Mouse (Mus musculus) embryonic facial prominence, embryonic 13.5 days (tissue): ENCODE data around the gene Ffar1. TPM values are rescaled to one million over a fixed set of nuclear protein-coding genes. Genes with fewer than 3 reads are reported as not detected.
A peak's percentile ranks its signal among the peaks of the same experiment; 100 is the strongest.

Experiments used
- ATAC-seq: fragments of 200-750 bp; cut with Nextera tagmentation; 2 replicates; pipeline ENCODE4 v1.8.0; 2017; ENCODE audit warnings: low read depth; ENCODE audit not compliant: insufficient number of reproducible peaks, insufficient read depth, low FRiP score, low TSS enrichment
- H3K27ac ChIP-seq: fragments of 300-500 bp; sonication (generic); 2 replicates; pipeline ENCODE4 v1.5.1; 2015; ENCODE audit warnings: moderate library complexity, mild to moderate bottlenecking, inconsistent platforms
- H3K27me3 ChIP-seq: fragments of 300-500 bp; sonication (generic); 2 replicates; pipeline ENCODE4 v1.6.1; 2015; ENCODE audit warnings: mild to moderate bottlenecking, inconsistent platforms
- H3K36me3 ChIP-seq: fragments of 300-500 bp; sonication (generic); 2 replicates; pipeline ENCODE4 v1.6.1; 2015; ENCODE audit warnings: mild to moderate bottlenecking, inconsistent platforms
- H3K4me1 ChIP-seq: fragments of 300-500 bp; sonication (generic); 2 replicates; pipeline ENCODE4 v1.6.1; 2015; ENCODE audit warnings: inconsistent platforms
- H3K4me2 ChIP-seq: fragments of 300-500 bp; sonication (generic); 2 replicates; pipeline ENCODE4 v1.6.1; 2015; ENCODE audit warnings: moderate library complexity, mild to moderate bottlenecking, inconsistent platforms
- H3K4me3 ChIP-seq: fragments of 300-500 bp; sonication (generic); 2 replicates; pipeline ENCODE4 v1.5.1; 2015; ENCODE audit warnings: mild to moderate bottlenecking, inconsistent platforms
- H3K9ac ChIP-seq: fragments of 300-500 bp; sonication (generic); 2 replicates; pipeline ENCODE4 v1.6.1; 2015; ENCODE audit warnings: mild to moderate bottlenecking, inconsistent platforms
- H3K9me3 ChIP-seq: fragments of 300-500 bp; sonication (generic); 2 replicates; pipeline ENCODE4 v1.6.1; 2016; ENCODE audit warnings: inconsistent platforms
- WGBS: fragments of 180-500 bp; shearing (Covaris S2); methylation state at CpG from one replicate; pipeline ENCODE4 v1.1.7; 2015; ENCODE audit warnings: mixed read lengths; 5-methylcytosine and 5-hydroxymethylcytosine counted together
- polyA plus RNA-seq: library from polyadenylated mRNA; unstranded; fragments of >200 nt; fragmentation: Nextera tagmentation; extraction: Ambion mirVana; gene quantifications from 2 replicates; pipeline ENCODE4 v1.2.1, GENCODE M21; 2015

The Ffar1 gene
- polyA plus RNA-seq, 1 experiment from 2014 or later = not detected

DNA sequence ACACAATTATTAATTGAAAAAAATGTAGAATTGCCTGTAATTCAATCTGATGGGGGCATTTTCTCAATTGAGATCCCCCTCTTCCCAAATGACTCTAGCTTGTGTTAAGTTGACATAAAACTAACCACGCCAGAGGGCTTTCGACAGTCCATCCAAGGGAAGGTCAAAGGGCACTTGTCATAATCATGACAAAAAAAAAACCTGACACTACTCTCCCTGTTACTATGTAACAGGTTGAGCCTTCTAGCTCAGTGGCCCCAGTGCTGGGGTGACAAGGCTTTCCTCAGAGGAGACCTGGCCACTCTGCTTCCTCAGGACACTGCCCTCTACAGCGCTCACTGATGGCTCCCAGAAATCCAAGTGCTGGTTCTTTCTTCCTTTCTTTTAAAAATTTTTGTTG lies 37.1 kb downstream of the Ffar1 start:
- Histone ChIP-seq H3K9me3 (no peaks in the 10 kb centered on the region), H3K4me2 (no peak overlapping the region), H3K27ac (no peak overlapping the region), H3K4me3 (no peak overlapping the region), H3K9ac (no peak overlapping the region), H3K4me1 (no peaks in the 10 kb centered on the region), H3K27me3 (no peaks in the 10 kb centered on the region), H3K36me3 (no peaks in the 10 kb centered on the region)
- ATAC-seq = no peak
- WGBS = 88% methylated on average over 3 of the region's 3 CpGs

DNA sequence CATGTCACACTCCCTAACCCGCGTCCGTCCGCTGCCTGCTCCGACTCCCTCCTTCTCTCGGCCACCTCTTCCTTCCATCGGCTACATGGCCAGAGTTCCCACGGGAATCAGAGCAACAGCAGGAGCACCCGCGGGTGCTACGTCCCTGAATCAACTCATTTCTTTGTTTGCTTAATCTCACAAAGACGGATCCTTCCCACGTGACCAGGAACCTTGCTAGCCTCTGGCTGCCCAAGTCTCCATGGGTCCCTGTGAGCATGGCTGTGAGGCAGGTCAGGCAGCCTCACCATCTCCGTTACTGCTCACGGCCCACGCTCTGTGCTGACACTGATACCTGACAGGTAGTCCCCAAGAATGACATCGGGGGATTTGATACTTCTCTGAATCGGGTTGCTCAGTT lies 37.7 kb downstream of the Ffar1 start, which contains the start of gene Ffar2:
Ffar2 (minus strand) TSS at position 101 of the 400 bp plus-strand sequence.
- no peak for ATAC-seq
- H3K9ac ChIP-seq = no peak within 1 kb of the TSS
- no peak within 1 kb of the TSS for H3K4me3 ChIP-seq
- WGBS = 86% methylated on average over 18 of the region's 18 CpGs
- H3K27ac ChIP-seq = no peak within 1 kb of the TSS
- H3K27me3 ChIP-seq = no peaks in the 10 kb centered on the region
- H3K36me3 ChIP-seq = no peaks in the 10 kb centered on the region
- no peak within 1 kb of the TSS for H3K4me2 ChIP-seq
- no peaks in the 10 kb centered on the region for H3K9me3 ChIP-seq
- H3K4me1 ChIP-seq = no peaks in the 10 kb centered on the region

DNA sequence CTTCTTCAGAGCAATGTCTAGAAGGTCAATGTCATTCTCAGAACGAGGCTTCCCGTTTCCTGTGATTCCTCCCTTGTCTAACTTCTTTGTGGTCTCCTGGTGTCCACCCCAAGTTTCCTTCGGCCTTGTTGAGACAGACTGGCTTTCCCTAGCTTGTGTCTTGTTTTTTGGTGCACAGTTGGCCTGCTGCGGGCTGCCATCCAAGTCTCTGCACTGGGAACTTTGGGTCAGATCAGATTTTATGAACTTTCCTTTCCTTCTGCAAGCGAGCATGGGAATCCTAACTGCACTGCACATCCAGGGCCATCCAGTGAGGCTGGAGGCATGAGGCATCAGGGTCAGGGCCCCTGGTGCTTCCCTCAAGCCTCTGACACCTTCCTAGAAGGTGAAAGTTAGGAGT lies 39.8 kb downstream of the Ffar1 start:
- no peaks in the 10 kb centered on the region for H3K27me3 ChIP-seq
- H3K36me3 ChIP-seq = no peaks in the 10 kb centered on the region
- H3K4me2 ChIP-seq = no peak overlapping the region
- H3K4me3 ChIP-seq = no peak overlapping the region
- 78% methylated on average over 5 of the region's 5 CpGs for WGBS
- ATAC-seq = no peak
- no peak overlapping the region for H3K27ac ChIP-seq
- no peaks in the 10 kb centered on the region for H3K4me1 ChIP-seq
- H3K9ac ChIP-seq = peak overlapping the region; percentile 32; the same call in 1 of the 2 replicates
- H3K9me3 ChIP-seq = no peaks in the 10 kb centered on the region

- Histone ChIP-seq H3K27me3 (no peaks in the 10 kb centered on the region), H3K4me2 (no peak overlapping the region), H3K4me1 (no peaks in the 10 kb centered on the region), H3K9ac (no peak overlapping the region), H3K27ac (no peak overlapping the region), H3K36me3 (no peaks in the 10 kb centered on the region), H3K9me3 (no peaks in the 10 kb centered on the region), H3K4me3 (no peak overlapping the region)
- WGBS = 58% methylated on average over 7 of the region's 7 CpGs
- ATAC-seq = no peak
These were observed 40.4 kb downstream of the Ffar1 start for GRCm38 (mm10) chr7:30820854-30821445.

DNA sequence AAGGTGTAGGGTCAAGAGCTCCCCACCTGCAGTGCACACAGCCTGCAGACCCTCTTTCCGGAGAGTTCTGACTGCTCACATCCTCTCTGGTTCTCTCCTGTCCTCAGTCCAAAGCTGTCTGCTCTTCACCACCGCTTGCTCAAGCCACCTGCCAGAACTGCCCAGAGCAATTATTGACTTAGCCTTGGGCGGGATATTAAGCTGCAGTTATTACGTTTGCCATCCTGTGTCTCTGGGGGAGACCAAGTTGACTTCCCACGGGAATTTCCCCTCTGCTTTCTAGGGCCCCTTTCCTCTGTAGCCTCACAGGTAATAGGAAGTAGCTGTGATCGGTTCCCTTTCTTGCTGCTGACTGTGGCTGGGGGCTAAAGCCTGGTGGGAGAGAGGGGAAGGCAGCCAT lies 41.2 kb downstream of the Ffar1 start:
- ATAC-seq = no peak
- Histone ChIP-seq H3K4me3 (no peak overlapping the region), H3K4me1 (no peaks in the 10 kb centered on the region), H3K9ac (no peak overlapping the region), H3K27me3 (no peaks in the 10 kb centered on the region), H3K9me3 (no peaks in the 10 kb centered on the region), H3K27ac (no peak overlapping the region), H3K4me2 (no peak overlapping the region), H3K36me3 (no peaks in the 10 kb centered on the region)
- 58% methylated on average over 6 of the region's 6 CpGs for WGBS

DNA sequence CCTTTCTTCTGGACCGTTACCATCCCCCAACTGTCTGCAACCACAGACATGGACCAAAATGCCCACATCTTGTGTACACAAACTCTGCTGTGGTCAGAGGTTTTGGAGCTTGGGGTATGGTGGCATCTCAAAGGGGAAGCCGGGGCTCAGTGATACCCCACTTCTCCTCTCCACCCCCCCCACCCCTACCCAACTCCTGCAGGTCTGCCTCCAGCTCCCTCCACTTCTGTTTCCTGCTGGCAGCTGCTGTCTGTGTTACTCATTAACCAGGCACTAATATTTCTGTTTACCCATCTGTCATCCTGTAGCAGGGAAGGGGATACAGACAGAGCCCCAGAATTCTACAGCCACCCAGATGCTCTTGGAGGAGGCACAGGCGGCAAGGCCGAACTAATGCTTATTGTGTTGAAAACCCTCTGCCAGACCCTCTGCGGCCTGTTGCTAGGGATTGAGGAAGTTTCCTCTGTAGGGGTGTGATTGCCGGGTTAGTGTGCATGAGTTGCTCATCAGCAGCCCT lies 49.0 kb downstream of the Ffar1 start:
- Histone ChIP-seq H3K4me3 (no peak overlapping the region), H3K36me3 (no peaks in the 10 kb centered on the region), H3K4me1 (peaks cover 3% of the 10 kb centered on the region; the same call in 1 of the 2 replicates), H3K4me2 (no peak overlapping the region), H3K9ac (no peak overlapping the region), H3K27me3 (no peaks in the 10 kb centered on the region), H3K9me3 (no peaks in the 10 kb centered on the region), H3K27ac (no peak overlapping the region)
- 76% methylated on average over 6 of the region's 6 CpGs for WGBS
- ATAC-seq = no peak

DNA sequence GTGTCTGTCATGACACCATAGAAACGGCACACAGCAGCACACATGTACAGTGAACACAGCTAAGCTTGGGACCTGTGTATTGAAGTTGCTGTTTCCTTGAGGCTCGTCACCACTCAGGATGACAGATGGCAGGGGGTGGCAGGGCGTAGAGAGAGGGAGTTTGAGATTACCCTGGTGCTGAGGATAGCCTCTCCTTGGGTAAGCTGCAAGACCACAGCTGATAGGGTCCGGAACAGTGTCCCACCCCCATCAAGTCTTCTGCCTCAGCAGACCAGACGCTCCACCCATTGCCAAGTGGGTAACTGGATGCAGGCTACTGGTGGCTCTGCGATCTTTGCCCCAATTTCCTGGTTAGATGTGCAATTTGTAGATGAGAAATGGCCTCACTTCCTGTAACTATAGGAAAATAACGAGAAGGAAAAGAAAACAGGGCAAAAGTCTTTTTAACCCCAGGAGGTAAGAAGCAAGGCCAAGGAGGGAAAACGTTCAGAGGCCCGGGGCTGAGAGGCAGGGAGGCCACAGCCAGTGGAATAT lies 49.5 kb downstream of the Ffar1 start:
- WGBS = 60% methylated on average over 9 of the region's 9 CpGs
- H3K4me2 ChIP-seq = no peak overlapping the region
- no peaks in the 10 kb centered on the region for H3K36me3 ChIP-seq
- ATAC-seq = no peak
- H3K4me1 ChIP-seq = peaks cover 3% of the 10 kb centered on the region; the same call in 1 of the 2 replicates
- H3K4me3 ChIP-seq = no peak overlapping the region
- H3K27ac ChIP-seq = no peak overlapping the region
- no peaks in the 10 kb centered on the region for H3K9me3 ChIP-seq
- no peak overlapping the region for H3K9ac ChIP-seq
- no peaks in the 10 kb centered on the region for H3K27me3 ChIP-seq

DNA sequence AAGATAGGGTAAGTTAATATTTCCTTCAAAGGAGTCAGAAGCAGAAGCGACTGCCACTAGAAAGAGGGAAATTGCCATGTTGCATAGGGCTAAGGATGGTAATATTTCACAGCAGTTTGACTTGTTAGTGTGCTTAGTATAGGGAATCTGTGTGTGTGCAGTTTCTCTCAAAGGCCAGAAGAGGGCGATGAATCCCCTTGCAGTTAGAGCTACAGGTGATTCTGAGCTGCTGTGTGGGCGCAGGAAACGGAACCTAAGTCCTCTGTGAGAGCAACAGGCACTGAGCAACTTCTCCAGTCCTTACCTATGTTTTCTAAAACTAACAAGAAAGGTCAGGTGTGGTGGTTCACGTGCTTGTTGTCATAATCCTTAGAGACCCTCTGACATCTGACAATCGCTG lies 51.0 kb downstream of the Ffar1 start:
- no peaks in the 10 kb centered on the region for H3K9me3 ChIP-seq
- WGBS = 49% methylated on average over 6 of the region's 6 CpGs
- H3K9ac ChIP-seq = no peak overlapping the region
- H3K27me3 ChIP-seq = no peaks in the 10 kb centered on the region
- peaks cover 3% of the 10 kb centered on the region; the same call in 1 of the 2 replicates for H3K4me1 ChIP-seq
- H3K4me2 ChIP-seq = no peak overlapping the region
- no peak for ATAC-seq
- no peak overlapping the region for H3K27ac ChIP-seq
- no peak overlapping the region for H3K4me3 ChIP-seq
- no peaks in the 10 kb centered on the region for H3K36me3 ChIP-seq

Other genes with a start within 250 kb of the Ffar1 start
- 0.28 and 0.55 TPM in 2 replicates for gene Upk1a, start 248.7 kb downstream of the Ffar1 start, polyA plus RNA-seq
- gene Cox6b1, start 235.4 kb downstream of the Ffar1 start, polyA plus RNA-seq = 818 and 841 TPM in 2 replicates
- gene Etv2, start 225.7 kb downstream of the Ffar1 start, polyA plus RNA-seq = not detected in 2 replicates
- gene Rbm42, start 211.2 kb downstream of the Ffar1 start, polyA plus RNA-seq = 128 and 139 TPM in 2 replicates
- gene Haus5, start 196.6 kb downstream of the Ffar1 start, polyA plus RNA-seq = 51.0 and 51.3 TPM in 2 replicates
- gene Pmis2, start 190.0 kb downstream of the Ffar1 start, polyA plus RNA-seq = not detected in 2 replicates
- gene 2200002J24Rik, start 162.6 kb downstream of the Ffar1 start, polyA plus RNA-seq = not detected in 2 replicates
- gene Atp4a, start 149.4 kb downstream of the Ffar1 start, polyA plus RNA-seq = 0.10 and 0.17 TPM in 2 replicates
- gene Tmem147, start 132.0 kb downstream of the Ffar1 start, polyA plus RNA-seq = 181 and 185 TPM in 2 replicates
- 0.74 and 0.90 TPM in 2 replicates for gene Gapdhs, start 117.9 kb downstream of the Ffar1 start, polyA plus RNA-seq
- gene Sbsn, start 110.1 kb downstream of the Ffar1 start, polyA plus RNA-seq = 2.5 and 3.3 TPM in 2 replicates
- 14.5 and 22.3 TPM in 2 replicates for gene Dmkn, start 97.8 kb downstream of the Ffar1 start, polyA plus RNA-seq
- 72.6 and 127 TPM in 2 replicates for gene Krtdap, start 73.7 kb downstream of the Ffar1 start, polyA plus RNA-seq
- gene Ffar2, start 37.8 kb downstream of the Ffar1 start, polyA plus RNA-seq = not detected in 2 replicates
- not detected in 2 replicates for gene Ffar3, start 5.4 kb downstream of the Ffar1 start, polyA plus RNA-seq
- gene Cd22, start 18.8 kb upstream of the Ffar1 start, polyA plus RNA-seq = 0.18 TPM in 1 of 2 replicates, not detected in the other
- 0.34 and 0.49 TPM in 2 replicates for gene Mag, start 53.3 kb upstream of the Ffar1 start, polyA plus RNA-seq
- gene Hamp2, start 63.1 kb upstream of the Ffar1 start, polyA plus RNA-seq = 1.0 and 1.4 TPM in 2 replicates
- not detected in 2 replicates for gene Hamp, start 82.5 kb upstream of the Ffar1 start, polyA plus RNA-seq
- gene Usf2, start 95.2 kb upstream of the Ffar1 start, polyA plus RNA-seq = 21.9 and 25.0 TPM in 2 replicates
- gene Lsr, start 111.9 kb upstream of the Ffar1 start, polyA plus RNA-seq = 26.1 and 29.3 TPM in 2 replicates
- gene Fam187b, start 112.2 kb upstream of the Ffar1 start, polyA plus RNA-seq = 1.5 and 2.6 TPM in 2 replicates
- 16.7 and 20.7 TPM in 2 replicates for gene Fxyd5, start 180.9 kb upstream of the Ffar1 start, polyA plus RNA-seq
- 18.3 and 23.1 TPM in 2 replicates for gene Fxyd7, start 189.9 kb upstream of the Ffar1 start, polyA plus RNA-seq
- 50.0 and 59.2 TPM in 2 replicates for gene Fxyd1, start 195.6 kb upstream of the Ffar1 start, polyA plus RNA-seq
- gene Lgi4, start 197.8 kb upstream of the Ffar1 start, polyA plus RNA-seq = 1.3 and 1.7 TPM in 2 replicates
- gene Fxyd3, start 215.1 kb upstream of the Ffar1 start, polyA plus RNA-seq = 55.9 and 59.6 TPM in 2 replicates